Mouse (Mus musculus) cerebellum, postnatal 10 days (tissue): ENCODE measurements around the gene Fgf10.

Experiments
- DNase-seq, 2 experiments: peaks; one replicate each; pipeline ENCODE4 v3.0.0; 2021; ENCODE audit warnings: mixed read lengths in 2 of 2

The Fgf10 gene

GRCm38 (mm10) chr13:118718396-118718795, 48.8 kb downstream of the Fgf10 start:
- DNase-seq, result no peak

- no peak for DNase-seq
Observed at GRCm38 (mm10) chr13:118721668-118722067, 52.1 kb downstream of the Fgf10 start.

GRCm38 (mm10) chr13:118731850-118732552, 62.4 kb downstream of the Fgf10 start:
- no peak for DNase-seq

GRCm38 (mm10) chr13:118739854-118740411, 70.3 kb downstream of the Fgf10 start:
- DNase-seq, result no peak

DNA sequence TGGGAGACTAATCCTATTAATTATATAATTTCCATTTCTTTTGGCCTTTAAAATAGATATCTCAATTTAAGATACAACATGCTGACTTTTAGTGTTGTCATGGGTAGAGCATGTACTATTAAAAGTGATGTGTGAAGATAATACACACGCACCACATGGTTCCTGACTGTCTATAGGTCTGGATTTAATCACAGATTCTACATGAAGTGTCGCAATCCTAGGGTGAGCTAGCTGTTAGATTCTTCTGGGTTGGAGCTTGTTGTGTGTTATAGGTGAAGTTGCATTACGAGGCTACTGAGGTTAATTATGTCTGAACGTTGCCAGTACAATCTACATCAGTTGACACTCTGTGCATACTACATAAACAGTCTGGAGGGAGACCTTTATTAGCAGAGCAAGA, 73.2 kb downstream of the Fgf10 start:
- no peak for DNase-seq

- DNase-seq, result no peak
Observed at GRCm38 (mm10) chr13:118744806-118745205, 75.2 kb downstream of the Fgf10 start.

DNA sequence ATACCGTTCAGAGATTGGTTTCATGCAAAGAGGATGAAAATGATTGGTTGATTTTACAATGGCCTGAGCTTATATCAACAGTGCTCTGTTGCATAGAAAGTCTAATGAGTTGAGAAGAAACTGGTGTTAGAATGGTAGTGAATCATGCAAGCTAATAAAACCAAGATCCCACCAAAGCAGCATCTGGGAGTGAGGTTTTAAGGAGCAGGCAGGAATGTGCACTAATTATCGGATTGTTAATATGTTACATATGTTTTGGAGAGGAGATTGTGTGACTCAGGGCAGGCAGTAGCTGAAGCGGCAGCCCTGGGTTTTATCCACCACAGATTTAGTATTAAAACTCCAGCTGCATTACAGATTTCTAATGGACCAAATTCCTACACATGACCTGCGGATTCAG, 76.8 kb downstream of the Fgf10 start:
- DNase-seq, result no peak

- no peak for DNase-seq
Observed at GRCm38 (mm10) chr13:118754024-118754423, 84.4 kb downstream of the Fgf10 start.

DNA sequence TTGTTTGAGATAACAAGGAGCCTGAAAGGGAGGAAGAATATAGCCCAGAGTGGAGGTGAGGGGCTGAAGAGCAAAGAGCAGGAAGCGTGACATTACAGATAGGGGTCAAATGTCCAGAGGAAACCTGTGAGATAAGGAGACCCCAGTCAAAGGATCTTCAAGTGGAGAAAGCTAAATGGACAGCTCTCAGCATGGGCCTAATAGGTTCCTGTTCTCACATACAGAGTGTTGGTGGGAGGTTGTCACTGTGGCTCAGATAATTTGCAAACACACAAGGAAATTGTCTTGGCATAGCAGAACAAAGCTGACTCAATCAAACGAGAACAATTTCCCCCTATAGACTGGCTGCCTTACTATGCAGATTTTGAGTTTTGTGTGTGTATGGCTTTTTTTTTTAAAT, 89.4 kb downstream of the Fgf10 start:
- DNase-seq, result peak; percentile 10 to 21

GRCm38 (mm10) chr13:118762982-118763381, 93.4 kb downstream of the Fgf10 start:
- DNase-seq, result no peak

DNA sequence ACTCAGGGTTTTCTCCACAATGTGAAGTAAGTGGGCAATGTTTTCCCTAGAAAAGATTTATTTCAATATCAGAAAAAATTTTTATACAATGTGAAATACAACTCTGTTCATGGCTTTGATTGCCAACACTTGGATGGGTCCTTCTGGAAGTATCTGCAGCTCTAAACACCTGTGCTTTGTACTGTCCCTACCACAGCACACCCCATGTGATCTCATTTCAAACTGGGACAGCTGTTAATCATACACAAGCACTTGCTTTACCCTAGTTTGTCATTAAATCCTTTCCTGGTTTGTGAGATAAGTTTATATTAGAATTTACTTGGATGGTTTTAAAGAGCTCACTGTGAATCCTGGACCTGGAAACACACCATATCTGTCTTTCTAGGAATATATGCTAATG, 102.6 kb downstream of the Fgf10 start:
- no peak for DNase-seq

- no peak for DNase-seq
Observed at GRCm38 (mm10) chr13:118775148-118775547, 105.6 kb downstream of the Fgf10 start.

DNA sequence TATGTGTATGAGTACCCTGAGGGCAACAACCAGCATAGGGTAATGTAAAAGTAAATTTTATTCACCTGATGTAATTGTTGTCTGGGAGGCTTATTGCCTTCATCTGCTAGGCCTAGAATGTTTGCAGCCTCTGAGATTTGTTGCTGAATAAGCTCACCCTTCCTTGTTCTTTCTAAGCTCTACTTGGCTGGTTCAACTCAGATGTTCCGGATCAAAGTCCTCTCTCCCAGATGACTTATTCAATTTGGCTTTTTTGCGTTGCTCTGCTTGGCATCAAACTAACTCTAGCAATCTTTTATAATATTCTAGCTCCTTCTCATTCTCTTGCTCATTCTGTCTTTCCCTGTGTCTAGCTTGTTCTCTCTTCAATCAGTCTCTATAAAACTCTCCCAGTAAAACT, 109.6 kb downstream of the Fgf10 start:
- DNase-seq, result no peak

GRCm38 (mm10) chr13:118791753-118792152, 122.2 kb downstream of the Fgf10 start:
- DNase-seq, result no peak

DNA sequence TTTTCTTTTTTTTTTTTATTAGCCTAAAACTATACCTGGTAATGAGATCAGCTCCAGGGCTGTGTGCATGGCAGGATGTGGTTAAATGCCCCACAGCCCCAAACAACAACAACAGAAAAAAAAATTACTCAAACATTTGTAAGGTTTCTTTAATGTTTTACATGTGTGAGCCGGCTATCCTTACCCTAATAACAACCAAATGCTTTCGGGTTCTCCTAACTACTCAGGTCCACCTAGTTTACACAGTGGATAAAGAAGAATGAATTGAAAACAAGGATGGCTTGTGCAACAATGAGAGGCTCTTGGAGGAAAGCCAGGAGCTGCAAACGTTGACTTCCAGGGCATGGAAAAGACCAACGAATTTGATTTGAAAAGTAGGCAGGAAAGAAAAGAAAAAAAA, 122.6 kb downstream of the Fgf10 start:
- peak; percentile 8 to 13 for DNase-seq

DNA sequence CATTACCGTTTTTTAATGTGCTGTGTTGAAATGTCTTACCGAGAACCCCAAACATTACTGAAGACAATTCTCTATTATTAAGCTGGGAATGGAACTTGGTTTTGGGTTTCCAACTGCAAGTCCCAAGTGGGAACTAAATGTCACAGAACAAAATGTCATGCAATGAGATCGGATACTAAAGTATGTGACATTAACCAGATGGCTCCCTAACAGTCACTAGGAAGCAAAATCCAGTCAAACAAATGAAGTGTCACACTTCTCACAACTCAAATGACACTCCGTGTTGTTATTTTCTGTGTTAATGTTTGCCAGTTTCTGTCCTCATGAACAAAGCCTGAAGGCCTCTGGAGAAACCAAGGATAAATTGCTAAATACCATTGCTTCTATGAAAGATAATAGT, 130.6 kb downstream of the Fgf10 start:
- DNase-seq, result no peak

- no peak for DNase-seq
Observed at GRCm38 (mm10) chr13:118806662-118807061, 137.1 kb downstream of the Fgf10 start.

- no peak for DNase-seq
Observed at GRCm38 (mm10) chr13:118819785-118820184, 150.2 kb downstream of the Fgf10 start.

DNA sequence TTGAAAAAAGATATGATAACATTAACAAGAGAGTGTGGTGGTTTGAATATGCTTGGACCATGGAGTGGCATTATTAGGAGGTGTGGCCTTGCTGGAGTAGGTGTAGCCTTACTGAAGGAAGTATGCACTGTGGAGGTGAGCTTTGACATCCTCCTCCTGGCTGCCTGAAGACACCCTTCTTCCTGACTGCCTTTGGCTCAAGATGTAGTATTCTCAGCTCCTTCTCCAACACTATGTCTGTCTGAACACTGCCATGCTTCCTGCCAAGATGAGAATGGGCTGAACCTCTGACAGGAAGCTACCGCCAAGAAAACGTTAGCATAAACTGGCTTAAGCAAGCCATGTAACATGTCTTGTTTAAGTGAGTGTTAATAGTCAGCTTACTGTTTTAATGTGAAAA, 153.5 kb downstream of the Fgf10 start:
- DNase-seq, result no peak

- DNase-seq, result no peak
Observed at GRCm38 (mm10) chr13:118825102-118825501, 155.5 kb downstream of the Fgf10 start.

- no peak for DNase-seq
Observed at GRCm38 (mm10) chr13:118828604-118829381, 159.2 kb downstream of the Fgf10 start.

GRCm38 (mm10) chr13:118834021-118834420, 164.4 kb downstream of the Fgf10 start:
- no peak for DNase-seq

DNA sequence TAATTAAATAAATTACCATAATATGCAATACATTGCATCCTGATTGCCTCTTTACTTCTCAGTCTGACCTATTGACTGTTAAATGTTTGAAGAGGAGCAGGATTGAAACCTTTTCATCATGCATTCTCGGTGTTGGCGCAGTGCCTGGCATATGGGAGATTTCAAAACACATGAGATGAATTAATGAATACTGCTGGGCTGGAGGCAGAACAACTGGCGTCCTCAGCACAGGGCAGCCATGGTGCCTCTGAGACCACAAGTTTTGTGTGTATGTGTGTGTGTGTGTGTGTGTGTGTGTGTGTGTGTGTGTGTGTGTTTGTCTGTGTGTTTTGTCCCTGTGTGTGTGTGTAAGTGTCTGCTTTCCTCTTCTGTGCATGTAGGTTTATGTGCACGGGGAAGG, 165.5 kb downstream of the Fgf10 start:
- peak; percentile 11 to 19 for DNase-seq
